Mouse (Mus musculus) kidney, adult 11 months (tissue): Measurements from ENCODE around the gene Zfp14.

Experiments
- DNase-seq: peaks from one replicate; pipeline ENCODE4 v3.0.0; 2022

Zfp14 gene

DNA sequence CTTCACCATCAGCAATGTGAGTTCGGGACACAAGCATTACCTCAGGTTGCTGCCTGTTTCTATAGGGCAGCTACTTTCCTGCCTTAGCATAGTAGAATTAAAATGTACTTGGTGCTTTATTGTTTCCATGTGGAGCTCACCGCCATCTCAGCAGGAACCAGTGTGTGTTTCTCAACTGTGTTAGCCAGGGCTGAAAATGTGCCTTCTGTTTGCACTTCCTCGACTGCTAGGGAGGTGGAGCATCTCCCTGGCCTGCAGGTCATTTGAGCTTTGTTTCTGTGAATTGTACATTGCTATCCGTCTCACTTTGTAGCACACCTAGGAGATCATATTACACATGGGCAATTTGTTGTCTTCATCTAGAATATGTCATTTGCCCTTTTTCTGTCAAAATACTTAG is 23.8 kb downstream of the Zfp14 start:
- DNase-seq = no peak

DNA sequence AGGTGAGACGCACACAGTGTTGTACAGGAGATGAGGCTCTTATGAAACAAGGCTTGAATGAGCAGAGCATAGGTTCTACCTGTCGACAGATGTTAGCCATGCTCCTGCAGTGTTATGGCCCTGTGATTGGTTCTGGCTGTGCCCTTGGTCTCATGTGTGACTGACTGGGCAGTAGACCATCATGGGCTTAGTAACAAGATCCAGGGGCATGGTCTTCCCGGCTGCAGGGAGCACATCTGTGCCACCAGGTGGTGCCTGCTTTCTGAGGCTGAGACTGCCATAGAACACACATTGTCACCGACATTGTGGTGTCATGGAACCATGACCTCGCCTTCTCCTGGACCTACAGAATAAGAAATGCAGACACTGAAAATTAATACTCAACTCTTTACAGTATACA is 25.8 kb downstream of the Zfp14 start:
- no peak for DNase-seq

DNA sequence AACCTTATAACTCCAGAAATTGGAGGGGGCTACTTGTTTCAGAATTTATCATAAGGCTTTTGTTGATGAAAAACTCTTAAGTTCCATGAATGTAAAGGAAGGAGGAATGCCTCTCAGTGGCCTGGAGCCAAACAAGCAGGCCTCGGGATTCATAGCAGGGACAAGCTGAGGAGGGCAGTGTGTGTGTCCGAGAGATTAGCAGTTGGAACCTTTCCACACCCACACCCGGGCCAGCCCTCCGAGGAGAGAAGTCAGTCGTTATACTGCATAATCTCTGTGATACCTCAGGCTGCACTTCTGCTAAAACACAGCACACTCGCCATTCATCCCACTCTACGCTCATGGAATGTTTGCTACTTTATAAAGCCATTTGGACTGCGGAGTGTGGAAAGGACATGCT is 27.4 kb downstream of the Zfp14 start:
- DNase-seq = no peak

DNA sequence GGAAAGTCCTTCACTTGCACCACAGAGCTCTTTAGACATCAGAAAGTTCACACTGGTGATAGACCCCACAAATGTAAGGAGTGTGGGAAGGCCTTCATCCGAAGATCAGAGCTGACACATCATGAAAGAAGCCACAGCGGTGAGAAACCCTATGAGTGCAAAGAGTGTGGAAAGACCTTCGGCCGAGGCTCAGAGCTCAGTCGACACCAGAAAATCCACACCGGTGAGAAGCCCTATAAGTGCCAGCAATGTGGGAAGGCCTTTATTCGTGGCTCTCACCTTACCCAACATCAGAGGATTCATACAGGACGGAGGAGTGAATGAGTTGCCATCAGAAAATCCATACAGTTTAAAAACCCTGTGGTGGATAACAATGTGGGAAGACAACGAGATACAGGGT is 27.9 kb downstream of the Zfp14 start:
- DNase-seq = no peak

DNA sequence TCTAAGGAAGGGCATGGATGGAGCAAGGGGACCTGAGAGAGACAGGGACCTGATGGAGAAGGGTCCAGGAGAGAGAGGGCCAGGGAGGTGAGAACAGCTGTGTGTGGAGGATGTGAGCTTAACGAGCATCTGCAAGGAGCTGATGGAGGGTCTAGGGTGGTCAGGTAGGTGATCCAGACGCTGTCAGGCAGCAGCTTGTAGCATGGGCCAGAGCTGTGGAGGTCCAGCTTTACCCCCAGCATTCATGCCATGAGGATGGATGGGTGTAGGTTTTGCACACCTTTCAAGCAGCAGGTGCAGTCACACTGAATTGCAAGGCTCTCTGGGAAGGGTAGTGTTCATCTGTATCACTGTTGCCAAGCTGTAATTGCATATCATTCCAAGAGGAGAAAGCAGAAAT is 31.6 kb downstream of the Zfp14 start:
- DNase-seq = no peak

DNA sequence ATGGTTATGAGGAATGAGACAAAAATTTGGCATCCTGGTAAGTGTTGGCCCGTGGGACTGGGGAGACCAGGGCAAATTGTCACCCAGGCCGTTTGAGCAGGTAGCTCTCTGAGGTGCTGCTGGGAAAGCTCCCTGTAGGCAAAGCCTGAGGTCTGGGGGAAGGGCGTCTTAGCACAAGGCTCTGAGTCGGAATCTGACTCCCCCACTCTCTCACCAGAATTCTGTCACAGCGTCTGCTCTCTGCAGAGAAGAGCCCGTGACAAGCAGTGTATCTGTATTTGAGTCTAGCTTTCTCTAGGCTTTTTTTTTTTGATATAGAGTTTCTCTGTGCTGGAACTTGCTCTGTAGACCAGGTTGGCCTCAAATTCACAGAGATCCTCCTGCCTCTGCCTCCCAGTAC is 34.0 kb downstream of the Zfp14 start:
- no peak for DNase-seq

DNA sequence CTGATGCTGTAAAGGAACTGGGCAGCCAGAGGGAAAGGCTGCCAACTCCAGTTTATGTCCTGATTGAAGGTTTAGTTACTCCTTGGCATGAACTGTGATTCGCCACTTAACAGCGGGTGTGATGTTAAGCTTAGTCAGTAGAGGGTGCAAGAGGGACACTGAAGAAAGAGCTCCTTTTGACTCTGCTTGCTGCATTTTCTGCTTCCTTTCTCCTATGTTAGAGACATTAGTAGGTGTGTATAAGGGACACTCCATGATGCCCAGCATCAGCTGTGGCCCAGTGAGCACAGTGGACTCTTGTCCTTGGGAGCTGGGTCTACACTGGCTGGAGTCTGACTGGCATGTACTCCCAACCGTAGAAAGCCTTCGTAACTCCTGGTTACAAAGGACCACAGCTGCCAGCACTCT is 38.2 kb downstream of the Zfp14 start:
- peak; percentile 46 for DNase-seq

DNA sequence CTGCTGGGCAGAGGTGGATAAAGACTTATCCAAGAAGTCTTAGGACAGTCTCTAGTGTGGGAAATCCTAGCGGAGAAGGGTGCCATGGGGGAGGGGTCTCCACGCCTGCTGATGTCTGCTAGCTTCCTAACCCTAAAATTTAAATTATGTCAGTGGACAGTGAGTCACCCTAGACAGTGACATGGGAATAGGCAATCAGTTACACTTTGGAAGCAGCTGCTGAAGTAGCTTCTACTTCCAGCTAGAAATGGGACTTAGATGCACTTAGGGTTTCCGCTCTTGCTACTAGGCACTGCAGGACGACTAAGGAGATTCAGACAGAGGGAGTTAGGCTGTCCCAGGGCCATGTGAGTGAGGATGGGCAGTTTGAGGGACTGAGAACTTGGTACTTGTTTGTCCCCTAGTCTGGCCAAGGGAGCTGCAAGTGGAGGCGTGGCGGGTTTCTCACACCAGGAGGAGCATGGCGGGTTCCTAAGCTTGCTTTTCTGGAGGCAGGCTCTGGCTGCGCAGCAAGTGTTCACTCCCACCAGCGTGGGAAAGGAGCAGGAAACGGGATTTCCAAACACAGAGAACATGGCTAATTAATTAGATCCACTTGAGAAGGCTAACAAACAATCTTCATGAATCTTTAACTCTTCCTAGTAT is 40.5 kb downstream of the Zfp14 start:
- DNase-seq = no peak

DNA sequence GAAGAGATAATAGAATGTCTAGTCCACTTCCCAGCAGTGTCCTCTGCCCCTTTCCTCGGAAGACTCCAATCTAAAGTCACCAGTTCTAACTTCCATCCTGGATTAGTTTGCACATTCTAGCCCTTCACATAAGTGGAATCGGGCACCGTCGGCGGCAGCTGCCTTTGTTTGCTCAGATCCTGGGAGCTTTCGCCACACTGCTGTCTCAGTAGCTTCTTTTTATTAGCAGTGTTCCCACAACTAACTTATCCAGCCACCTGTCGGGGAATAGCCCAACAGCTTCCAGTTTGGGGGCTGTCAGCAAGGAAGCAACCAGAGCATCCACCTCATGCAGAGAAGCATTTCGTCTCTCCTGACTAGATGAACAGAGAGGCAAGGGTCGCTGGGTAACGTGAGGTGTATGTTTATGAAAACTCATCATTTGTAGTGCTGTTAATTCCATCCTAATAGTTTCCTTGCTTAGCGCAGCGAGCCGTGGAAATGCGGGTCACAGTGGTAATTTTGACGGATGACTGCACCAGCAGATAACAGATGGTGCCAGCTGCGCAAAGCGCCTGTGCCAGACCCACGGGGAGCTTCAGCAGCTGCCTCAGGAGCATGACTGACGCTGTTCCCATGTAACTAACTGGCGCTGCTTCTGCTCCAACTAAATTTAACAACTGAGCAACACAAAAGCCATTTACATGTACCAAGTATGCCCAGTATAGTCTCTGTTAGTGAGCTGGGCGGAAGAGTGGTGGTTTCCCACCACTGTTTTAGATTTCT is 41.7 kb downstream of the Zfp14 start:
- peak; percentile 23 for DNase-seq

DNA sequence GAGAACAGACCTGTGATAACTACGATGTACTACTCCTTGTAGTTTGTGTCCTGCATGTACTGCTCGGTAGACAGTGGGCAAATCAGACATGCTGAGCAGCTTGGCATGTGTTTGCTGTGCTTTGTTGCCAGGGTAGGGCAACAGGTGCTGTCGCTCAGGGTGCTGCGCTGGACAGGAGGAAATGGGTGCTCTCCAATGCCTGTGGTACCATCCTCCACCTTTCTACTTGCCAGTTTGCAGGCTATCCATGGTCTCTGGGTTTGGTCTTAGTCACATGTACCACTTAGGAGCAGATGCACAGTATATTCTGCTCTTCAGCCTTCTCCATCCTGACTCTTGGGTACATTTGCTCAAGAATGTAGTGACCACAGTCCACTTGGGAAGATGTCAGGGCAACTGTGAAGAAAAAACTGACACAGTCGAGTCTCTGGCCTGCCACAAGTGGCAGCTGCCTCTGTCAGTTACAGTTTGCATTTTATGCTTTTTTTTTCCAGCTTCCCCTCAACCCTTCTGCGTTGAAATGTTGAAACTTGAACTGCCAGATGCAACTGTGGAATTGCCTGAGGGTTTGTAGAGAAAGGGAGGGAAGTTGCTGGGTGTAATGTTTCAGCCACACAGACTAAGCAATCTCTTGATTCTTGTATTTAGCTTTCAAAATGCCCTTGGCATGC is 43.0 kb downstream of the Zfp14 start:
- DNase-seq = no peak

DNA sequence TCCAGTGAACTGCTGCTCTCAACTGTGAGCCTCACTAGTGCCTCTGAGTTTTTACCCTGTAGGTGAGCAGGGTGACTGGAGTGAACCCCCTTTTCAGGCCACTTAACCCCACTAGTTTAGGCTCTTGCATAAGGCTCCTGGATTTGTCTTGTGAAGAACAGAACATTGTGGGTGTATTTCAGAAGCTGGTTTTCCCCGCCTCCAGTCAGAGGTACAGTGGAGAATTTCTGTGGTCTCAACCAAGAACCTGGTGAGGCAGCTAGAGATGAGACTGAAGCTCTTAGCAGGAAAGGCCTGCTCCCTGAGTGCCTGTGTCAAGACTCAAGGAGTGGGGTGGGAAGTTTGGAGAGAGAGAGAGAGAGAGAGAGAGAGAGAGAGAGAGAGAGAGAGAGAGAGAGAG is 43.6 kb downstream of the Zfp14 start:
- DNase-seq = no peak

DNA sequence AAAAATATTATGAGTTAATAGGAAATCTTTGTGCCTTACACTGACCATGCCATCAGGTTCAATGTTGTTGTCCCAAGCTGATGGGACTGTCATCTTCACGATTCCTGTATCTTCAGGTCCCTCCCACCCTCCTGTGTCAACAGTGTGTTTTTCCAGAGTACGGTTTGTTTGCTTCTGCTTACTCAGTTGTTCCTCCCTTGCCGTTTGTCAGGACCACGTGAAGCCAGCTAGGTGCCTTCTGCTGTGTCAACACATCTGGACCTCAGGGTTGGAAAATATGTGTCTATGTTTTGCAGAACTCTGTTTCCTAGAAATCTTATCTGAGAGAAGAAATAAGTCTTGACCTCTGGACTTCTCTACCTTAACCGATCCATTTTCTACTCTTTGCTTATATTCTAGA is 50.6 kb downstream of the Zfp14 start:
- no peak for DNase-seq

DNA sequence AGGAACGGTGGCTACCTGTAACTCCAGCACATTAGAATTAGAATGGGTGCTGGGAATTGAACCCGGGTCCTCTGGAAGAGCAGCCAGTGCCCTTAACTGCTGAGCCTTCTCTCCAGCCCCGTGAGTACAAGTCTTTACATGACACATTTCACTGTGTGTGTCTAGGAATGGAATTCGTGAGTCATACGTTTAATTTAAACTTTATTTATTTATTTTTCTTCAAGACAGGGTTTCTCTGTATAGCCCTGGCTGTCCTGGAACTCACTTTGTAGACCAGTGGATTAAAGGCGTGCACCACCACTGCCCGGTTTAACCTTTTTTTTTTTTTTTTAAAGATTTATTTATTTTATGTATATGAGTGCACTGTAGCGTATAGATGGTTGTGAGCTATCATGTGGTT is 56.0 kb downstream of the Zfp14 start:
- no peak for DNase-seq

DNA sequence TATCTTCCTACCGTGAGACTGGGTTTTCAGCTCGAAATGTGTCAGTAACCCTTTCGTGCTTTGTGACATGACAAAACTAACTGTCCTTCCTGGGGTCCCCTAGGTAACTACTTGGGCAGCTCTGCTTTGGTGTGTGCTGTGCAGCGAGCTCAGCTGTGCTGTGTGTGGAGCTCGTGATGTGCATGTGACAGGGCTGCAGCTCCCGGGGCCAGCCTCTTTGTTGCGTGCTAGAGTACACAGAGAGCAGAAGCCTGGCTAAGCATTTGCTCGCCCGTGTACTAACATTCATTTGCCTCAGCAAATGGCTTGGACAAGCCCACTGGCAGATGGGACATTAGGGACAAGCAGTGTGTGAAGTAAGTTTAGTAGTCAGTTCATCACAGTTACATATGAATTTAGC is 57.8 kb downstream of the Zfp14 start:
- no peak for DNase-seq

DNA sequence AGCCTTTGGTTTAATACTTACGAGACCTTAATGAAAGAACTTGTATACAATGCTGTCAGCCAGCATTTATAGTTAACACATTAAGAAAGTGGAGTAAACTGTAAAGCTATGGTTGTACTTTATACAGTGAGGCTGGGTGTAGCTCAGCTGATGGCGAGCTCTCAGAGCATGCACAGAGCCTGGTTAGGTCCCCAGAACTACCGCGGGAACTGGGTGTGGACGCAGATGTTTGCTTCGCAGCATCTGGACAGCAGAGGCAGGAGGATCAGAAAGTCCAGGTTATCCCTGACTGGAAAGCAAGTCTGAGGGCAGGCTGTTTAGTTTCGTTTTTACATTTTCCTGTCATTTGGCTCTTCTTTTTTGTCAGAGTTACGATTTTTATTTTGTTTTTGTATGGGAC is 58.5 kb downstream of the Zfp14 start:
- no peak for DNase-seq

DNA sequence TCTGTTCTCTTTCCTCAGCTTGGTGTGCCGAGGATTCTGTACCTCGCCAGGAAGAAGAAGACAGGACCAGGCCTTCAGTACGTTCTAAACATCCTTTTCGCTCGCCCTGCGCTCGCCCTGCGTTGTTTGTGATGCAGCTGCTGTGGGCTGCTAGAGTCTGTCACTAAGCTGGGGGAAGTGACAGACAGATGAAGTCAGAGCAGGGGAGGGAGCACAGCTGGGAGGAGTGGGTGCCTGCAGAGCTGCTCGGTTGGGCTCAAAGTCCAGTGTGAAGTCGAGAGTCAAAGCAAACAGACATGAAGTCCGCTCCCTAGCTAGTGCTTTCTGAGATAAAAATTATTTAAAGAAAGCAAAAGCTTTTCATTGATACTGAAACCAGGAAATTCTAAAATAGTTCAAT is 62.1 kb downstream of the Zfp14 start:
- DNase-seq = peak; percentile 61

DNA sequence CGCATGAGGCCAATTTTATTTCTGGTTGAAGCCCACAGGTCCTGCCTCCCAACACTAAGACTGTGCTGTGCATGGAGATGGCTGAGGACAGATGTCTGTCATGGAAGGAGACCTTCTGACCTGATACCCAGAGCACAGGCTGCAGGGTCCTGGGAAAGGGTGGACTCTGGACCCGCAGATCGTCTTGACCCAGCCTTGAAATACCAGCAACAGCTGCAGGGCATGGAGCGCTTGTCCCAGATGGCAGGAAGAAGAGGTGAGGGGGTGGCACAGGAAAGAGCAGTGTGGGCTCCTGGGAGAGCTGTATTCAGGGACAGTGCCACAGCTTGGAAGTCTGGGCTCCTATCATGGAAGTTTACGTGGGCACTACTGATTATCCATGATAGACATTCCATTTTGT is 63.6 kb downstream of the Zfp14 start:
- DNase-seq = no peak
